Mouse (Mus musculus) adrenal gland, postnatal 25 days (tissue): ENCODE measurements at regions not wholly inside any gene's neighbourhood (a gene's known extent, or its start where the extent isn't known, plus 50 kb on each side); places are given as distances from the start of the nearest gene placed in this dataset.

Experiments used
- DNase-seq: peaks from one replicate; pipeline ENCODE4 v3.0.0; 2021; ENCODE audit warnings: mixed read lengths

GRCm38 (mm10) chr6:95769808-95770207 is 51.2 kb upstream of the Suclg2 start:
- no peak for DNase-seq

- no peak for DNase-seq
Observed at GRCm38 (mm10) chr6:95801651-95802050, 83.1 kb upstream of the Suclg2 start.

GRCm38 (mm10) chr6:95841502-95841901 is 122.9 kb upstream of the Suclg2 start:
- DNase-seq = no peak

- no peak for DNase-seq
Observed at GRCm38 (mm10) chr6:95846536-95846935, 127.9 kb upstream of the Suclg2 start.

GRCm38 (mm10) chr6:95875463-95875862 is 156.9 kb upstream of the Suclg2 start:
- DNase-seq = no peak

- DNase-seq = no peak
Observed at GRCm38 (mm10) chr6:95876320-95876719, 157.7 kb upstream of the Suclg2 start.

- DNase-seq = no peak
Observed at GRCm38 (mm10) chr6:95886645-95887044, 168.0 kb upstream of the Suclg2 start.

- no peak for DNase-seq
Observed at GRCm38 (mm10) chr6:95902551-95902950, 184.0 kb upstream of the Suclg2 start.

GRCm38 (mm10) chr6:95904085-95904633 is 185.6 kb upstream of the Suclg2 start:
- DNase-seq = peak; percentile 6

GRCm38 (mm10) chr6:95905057-95905456 is 186.5 kb upstream of the Suclg2 start:
- no peak for DNase-seq

GRCm38 (mm10) chr6:95921737-95922136 is 191.2 kb upstream of the Fam19a1 start:
- no peak for DNase-seq

GRCm38 (mm10) chr6:95934561-95934960 is 178.4 kb upstream of the Fam19a1 start:
- no peak for DNase-seq

GRCm38 (mm10) chr6:95936504-95936903 is 176.4 kb upstream of the Fam19a1 start:
- no peak for DNase-seq

GRCm38 (mm10) chr6:95939052-95939451 is 173.9 kb upstream of the Fam19a1 start:
- DNase-seq = no peak

GRCm38 (mm10) chr6:95960745-95961144 is 152.2 kb upstream of the Fam19a1 start:
- no peak for DNase-seq

GRCm38 (mm10) chr6:95966231-95966630 is 146.7 kb upstream of the Fam19a1 start:
- DNase-seq = no peak

GRCm38 (mm10) chr6:95975994-95976393 is 137.0 kb upstream of the Fam19a1 start:
- DNase-seq = no peak

- DNase-seq = no peak
Observed at GRCm38 (mm10) chr6:95997037-95997436, 115.9 kb upstream of the Fam19a1 start.

- no peak for DNase-seq
Observed at GRCm38 (mm10) chr6:95997741-95998140, 115.2 kb upstream of the Fam19a1 start.

GRCm38 (mm10) chr6:95999441-95999840 is 113.5 kb upstream of the Fam19a1 start:
- no peak for DNase-seq

GRCm38 (mm10) chr6:96000011-96000476 is 112.9 kb upstream of the Fam19a1 start:
- DNase-seq = no peak

GRCm38 (mm10) chr6:96011299-96011698 is 101.7 kb upstream of the Fam19a1 start:
- no peak for DNase-seq

GRCm38 (mm10) chr6:96028022-96028704 is 84.8 kb upstream of the Fam19a1 start:
- DNase-seq = no peak

GRCm38 (mm10) chr6:96043711-96044110 is 69.2 kb upstream of the Fam19a1 start:
- no peak for DNase-seq
